Mouse (Mus musculus): ENCODE measurements around the gene Syt8. TPM values are rescaled to one million over a fixed set of nuclear protein-coding genes. Genes with fewer than 3 reads are reported as not detected.
A peak's percentile ranks its signal among the peaks of the same experiment; 100 is the strongest.

Syt8 gene
- polyA plus RNA-seq, 1 experiment from 2014 or later: not detected

GRCm38 (mm10) chr7:142478574-142478973, 43.9 kb downstream of the Syt8 start:
- Histone ChIP-seq H3K4me1 (peaks cover 16% of the 10 kb centered on the region), H3K27me3 (replicated peaks) (peaks cover 34% of the 10 kb centered on the region), H3K9me3 (replicated peaks) (no peaks in the 10 kb centered on the region), H3K4me3 (no peak overlapping the region), H3K9ac (no peak overlapping the region), H3K36me3 (no peaks in the 10 kb centered on the region), H3K4me2 (no peak overlapping the region), H3K27ac (no peak overlapping the region)
- ATAC-seq: no peak
- WGBS (ENCODE audit: insufficient replicate concordance): 58% methylated on average over 2 of the region's 2 CpGs

- no peak overlapping the region for H3K27ac ChIP-seq
- no peak overlapping the region for H3K4me2 ChIP-seq
Observed at GRCm38 (mm10) chr7:142479307-142479706, 44.7 kb downstream of the Syt8 start.

GRCm38 (mm10) chr7:142479886-142480285, 45.2 kb downstream of the Syt8 start:
- no peak overlapping the region for H3K4me2 ChIP-seq
- peaks cover 42% of the 10 kb centered on the region for H3K27me3 ChIP-seq (replicated peaks)
- H3K9me3 ChIP-seq (replicated peaks): no peaks in the 10 kb centered on the region
- no peak overlapping the region for H3K9ac ChIP-seq
- H3K36me3 ChIP-seq: no peaks in the 10 kb centered on the region
- H3K27ac ChIP-seq: no peak overlapping the region
- no peak for ATAC-seq
- no peak overlapping the region for H3K4me3 ChIP-seq
- WGBS (ENCODE audit: insufficient replicate concordance): 68% methylated on average over 3 of the region's 3 CpGs
- peaks cover 16% of the 10 kb centered on the region for H3K4me1 ChIP-seq

More at GRCm38 (mm10) chr7:142479307-142479706, 44.7 kb downstream of the Syt8 start:
- no peak overlapping the region for H3K4me3 ChIP-seq
- H3K9ac ChIP-seq: no peak overlapping the region
- peaks cover 16% of the 10 kb centered on the region for H3K4me1 ChIP-seq
- peaks cover 38% of the 10 kb centered on the region for H3K27me3 ChIP-seq (replicated peaks)
- no peaks in the 10 kb centered on the region for H3K36me3 ChIP-seq
- no peak for ATAC-seq
- H3K9me3 ChIP-seq (replicated peaks): no peaks in the 10 kb centered on the region

GRCm38 (mm10) chr7:142480661-142481060, 46.0 kb downstream of the Syt8 start:
- no peaks in the 10 kb centered on the region for H3K36me3 ChIP-seq
- peaks cover 45% of the 10 kb centered on the region for H3K27me3 ChIP-seq (replicated peaks)
- no peak overlapping the region for H3K4me2 ChIP-seq
- no peaks in the 10 kb centered on the region for H3K9me3 ChIP-seq (replicated peaks)
- H3K9ac ChIP-seq: no peak overlapping the region
- peak overlapping the region; percentile 65; the same call in 1 of the 2 replicates for H3K27ac ChIP-seq
- peaks cover 16% of the 10 kb centered on the region for H3K4me1 ChIP-seq
- H3K4me3 ChIP-seq: no peak overlapping the region
- no peak for ATAC-seq
- WGBS (ENCODE audit: insufficient replicate concordance): 75% methylated on average over 3 of the region's 3 CpGs

GRCm38 (mm10) chr7:142481186-142481567, 46.5 kb downstream of the Syt8 start:
- Histone ChIP-seq H3K36me3 (no peaks in the 10 kb centered on the region), H3K4me3 (no peak overlapping the region), H3K27me3 (replicated peaks) (peaks cover 46% of the 10 kb centered on the region), H3K9ac (no peak overlapping the region), H3K27ac (peak overlapping the region; percentile 65), H3K4me2 (peak overlapping the region; percentile 49), H3K4me1 (peaks cover 16% of the 10 kb centered on the region), H3K9me3 (replicated peaks) (no peaks in the 10 kb centered on the region)
- 10% methylated on average over 5 of the region's 5 CpGs for WGBS (ENCODE audit: insufficient replicate concordance)
- ATAC-seq: no peak

- H3K27ac ChIP-seq: peak overlapping the region; percentile 65
- no peak overlapping the region for H3K4me3 ChIP-seq
- 8% methylated on average over 22 of the region's 22 CpGs for WGBS (ENCODE audit: insufficient replicate concordance)
- H3K4me1 ChIP-seq: peaks cover 18% of the 10 kb centered on the region
- no peak overlapping the region; the same call in 1 of the 2 replicates for H3K9ac ChIP-seq
- H3K4me2 ChIP-seq: peak overlapping the region; percentile 49
- peak; percentile 16; the same call in 1 of the 2 replicates for ATAC-seq
- no peaks in the 10 kb centered on the region for H3K9me3 ChIP-seq (replicated peaks)
- H3K36me3 ChIP-seq: no peaks in the 10 kb centered on the region
- H3K27me3 ChIP-seq (replicated peaks): peaks cover 45% of the 10 kb centered on the region
Observed at GRCm38 (mm10) chr7:142481568-142482255, 47.1 kb downstream of the Syt8 start.

GRCm38 (mm10) chr7:142482256-142482609, 47.6 kb downstream of the Syt8 start:
- Histone ChIP-seq H3K36me3 (no peaks in the 10 kb centered on the region), H3K4me3 (no peak overlapping the region), H3K4me1 (peaks cover 24% of the 10 kb centered on the region), H3K27ac (peak overlapping the region; percentile 65), H3K9ac (no peak overlapping the region), H3K27me3 (replicated peaks) (peaks cover 45% of the 10 kb centered on the region), H3K9me3 (replicated peaks) (no peaks in the 10 kb centered on the region), H3K4me2 (no peak overlapping the region)
- no peak for ATAC-seq
- 39% methylated on average over 6 of the region's 6 CpGs for WGBS (ENCODE audit: insufficient replicate concordance)

- Histone ChIP-seq H3K4me2 (no peak overlapping the region), H3K27me3 (replicated peaks) (peaks cover 45% of the 10 kb centered on the region), H3K27ac (peak overlapping the region; percentile 65), H3K36me3 (no peaks in the 10 kb centered on the region), H3K9me3 (replicated peaks) (no peaks in the 10 kb centered on the region), H3K4me3 (no peak overlapping the region), H3K9ac (no peak overlapping the region), H3K4me1 (peaks cover 29% of the 10 kb centered on the region)
- ATAC-seq: no peak
- WGBS (ENCODE audit: insufficient replicate concordance): 57% methylated on average over 11 of the region's 11 CpGs
Observed at GRCm38 (mm10) chr7:142483136-142483535, 48.5 kb downstream of the Syt8 start.

- peaks cover 29% of the 10 kb centered on the region for H3K4me1 ChIP-seq
- peaks cover 45% of the 10 kb centered on the region for H3K27me3 ChIP-seq (replicated peaks)
- H3K9ac ChIP-seq: no peak overlapping the region
- H3K36me3 ChIP-seq: no peaks in the 10 kb centered on the region
- no peak overlapping the region for H3K4me2 ChIP-seq
- H3K27ac ChIP-seq: no peak overlapping the region
- H3K9me3 ChIP-seq (replicated peaks): no peaks in the 10 kb centered on the region
- H3K4me3 ChIP-seq: no peak overlapping the region
- ATAC-seq: no peak
- 70% methylated on average over 12 of the region's 12 CpGs for WGBS (ENCODE audit: insufficient replicate concordance)
Observed at GRCm38 (mm10) chr7:142484780-142485179, 50.1 kb downstream of the Syt8 start.

GRCm38 (mm10) chr7:142486751-142487162, 52.1 kb downstream of the Syt8 start:
- Histone ChIP-seq H3K9me3 (replicated peaks) (no peaks in the 10 kb centered on the region), H3K36me3 (no peaks in the 10 kb centered on the region), H3K27ac (no peak overlapping the region), H3K27me3 (replicated peaks) (peaks cover 38% of the 10 kb centered on the region), H3K4me1 (peaks cover 20% of the 10 kb centered on the region), H3K9ac (no peak overlapping the region), H3K4me3 (no peak overlapping the region), H3K4me2 (no peak overlapping the region)
- no peak for ATAC-seq
- 70% methylated on average over 8 of the region's 8 CpGs for WGBS (ENCODE audit: insufficient replicate concordance)

GRCm38 (mm10) chr7:142487341-142487859, 52.8 kb downstream of the Syt8 start:
- ATAC-seq: peak; percentile 48; the same call in 1 of the 2 replicates
- WGBS (ENCODE audit: insufficient replicate concordance): 25% methylated on average over 9 of the region's 9 CpGs
- Histone ChIP-seq H3K4me2 (no peak overlapping the region), H3K9me3 (replicated peaks) (no peaks in the 10 kb centered on the region), H3K4me3 (no peak overlapping the region), H3K27ac (0 out of 2 replicates have a peak overlapping the region, but pooled peaks have one; percentile 7), H3K27me3 (replicated peaks) (peaks cover 31% of the 10 kb centered on the region), H3K36me3 (no peaks in the 10 kb centered on the region), H3K4me1 (peaks cover 14% of the 10 kb centered on the region; the same call in 1 of the 2 replicates), H3K9ac (no peak overlapping the region)

GRCm38 (mm10) chr7:142488053-142488452, 53.4 kb downstream of the Syt8 start:
- H3K4me2 ChIP-seq: no peak overlapping the region
- H3K9ac ChIP-seq: no peak overlapping the region
- H3K9me3 ChIP-seq (replicated peaks): no peaks in the 10 kb centered on the region
- H3K36me3 ChIP-seq: no peaks in the 10 kb centered on the region
- H3K27me3 ChIP-seq (replicated peaks): peaks cover 26% of the 10 kb centered on the region
- ATAC-seq: no peak
- no peak overlapping the region for H3K27ac ChIP-seq
- 76% methylated on average over 3 of the region's 3 CpGs for WGBS (ENCODE audit: insufficient replicate concordance)
- H3K4me3 ChIP-seq: no peak overlapping the region
- peaks cover 13% of the 10 kb centered on the region; the same call in 1 of the 2 replicates for H3K4me1 ChIP-seq
